Mouse (Mus musculus) ES-E14 (cell line): ENCODE measurements around the gene Stx6.

Source experiments
- CHD2 ChIP-seq: IDR thresholded peaks from 2 replicates; pipeline ENCODE4 v1.6.1; 2014; ENCODE audit warnings: mild to moderate bottlenecking, low read depth, low read length, inconsistent platforms
- MAFK ChIP-seq: IDR thresholded peaks from 2 replicates; pipeline ENCODE4 v1.6.1; 2014; ENCODE audit warnings: mild to moderate bottlenecking, low read depth, low read length, inconsistent platforms; ENCODE audit not compliant: insufficient read depth
- ZNF384 ChIP-seq: IDR thresholded peaks from 2 replicates; pipeline ENCODE4 v1.6.1; 2012; ENCODE audit warnings: low read depth, low read length, inconsistent platforms

DNA sequence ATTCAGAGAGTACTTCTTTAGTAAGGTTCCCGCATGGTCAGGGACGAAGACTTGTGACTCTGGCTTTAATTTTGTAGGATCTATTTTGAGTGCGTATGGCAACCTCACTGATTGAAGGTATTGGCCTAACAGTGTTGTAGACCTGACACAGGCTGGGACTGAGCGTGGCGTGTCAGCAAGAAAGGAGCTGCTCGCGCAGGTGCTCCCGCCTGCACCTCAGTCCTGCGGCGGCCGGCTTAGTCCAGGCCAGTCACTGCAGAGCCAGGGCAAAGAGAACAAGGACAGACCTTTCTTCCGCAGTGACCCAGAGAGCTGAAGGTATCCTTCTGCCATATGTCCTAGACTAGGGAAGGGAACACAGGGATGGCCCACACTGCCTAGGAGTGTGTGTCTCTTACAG lies 45.4 kb downstream of the Stx6 start:
- TF ChIP-seq CHD2, result no peak
- TF ChIP-seq MAFK, result no peak
- TF ChIP-seq ZNF384, result no peak
